In genomic region chr2:174191516-174191915, GRCm38 (mm10) we compare ENCODE assay signal across 19 mouse cellular contexts.
"Had no signal": no experiment of that assay in that cellular context is flagged by ENCODE, and none has a peak within 500 bp of the region (broad histone marks: within the 10 kb centered on the region; RNA-seq: fewer than 3 reads in every experiment).

No protein-coding gene starts in this region.

- ATAC-seq: midbrain, embryonic 16.5 days had no signal

- H3K9me3 ChIP-seq: midbrain, embryonic 10.5 days; midbrain, embryonic 12.5 days; neural tube, embryonic 13.5 days; neural tube, embryonic 15.5 days had no signal

- H3K4me1 ChIP-seq: midbrain, embryonic 10.5 days; midbrain, embryonic 12.5 days; neural tube, embryonic 13.5 days; neural tube, embryonic 15.5 days had no signal

- DNase-seq: lung, adult 18-20 months; lung, embryonic 14.5 days; lung, postnatal 10 days; lung, postnatal 4 days; midbrain, embryonic 14.5 days; retina, postnatal 1 day; right cerebral cortex, adult 18-20 months; right cerebral cortex, postnatal 25 days; right cerebral cortex, postnatal 4 days; spleen, adult 18-20 months; thymus, adult 18-20 months; thymus, postnatal 14 days; thymus, postnatal 36 days had no signal

- H3K9ac ChIP-seq: lung, embryonic 14.5 days; midbrain, embryonic 12.5 days; neural tube, embryonic 13.5 days; neural tube, embryonic 15.5 days had no signal

- H3K4me2 ChIP-seq: lung, embryonic 14.5 days; midbrain, embryonic 12.5 days; neural tube, embryonic 13.5 days; neural tube, embryonic 15.5 days had no signal

- H3K27ac ChIP-seq: midbrain, embryonic 10.5 days; midbrain, embryonic 12.5 days; neural tube, embryonic 13.5 days; neural tube, embryonic 15.5 days had no signal

- H3K36me3 ChIP-seq: midbrain, embryonic 10.5 days; midbrain, embryonic 12.5 days; neural tube, embryonic 13.5 days; neural tube, embryonic 15.5 days had no signal

- H3K4me3 ChIP-seq: midbrain, embryonic 10.5 days; midbrain, embryonic 12.5 days; myocyte; neural tube, embryonic 13.5 days; neural tube, embryonic 15.5 days had no signal

- H3K27me3 ChIP-seq: midbrain, embryonic 12.5 days; neural tube, embryonic 13.5 days; neural tube, embryonic 15.5 days had no signal
